Mouse (Mus musculus) layer of hippocampus, adult 9-11 months (tissue): ENCODE results near the gene Cep78.

Source experiments
- DNase-seq: peaks from one replicate; pipeline ENCODE4 v3.0.0; 2022

The Cep78 gene

GRCm38 (mm10) chr19:15964533-15964932, 20.3 kb downstream of the Cep78 start:
- no peak for DNase-seq

- no peak for DNase-seq
These were observed 21.6 kb downstream of the Cep78 start for GRCm38 (mm10) chr19:15963011-15963695.

- DNase-seq = no peak
These were observed 22.5 kb downstream of the Cep78 start for GRCm38 (mm10) chr19:15962313-15962712.

GRCm38 (mm10) chr19:15950225-15950624, 34.6 kb downstream of the Cep78 start:
- DNase-seq = no peak

- DNase-seq = no peak
These were observed 35.9 kb downstream of the Cep78 start for GRCm38 (mm10) chr19:15948867-15949266.

- no peak for DNase-seq
These were observed 36.4 kb downstream of the Cep78 start for GRCm38 (mm10) chr19:15948426-15948825.

GRCm38 (mm10) chr19:15947237-15947636, 37.6 kb downstream of the Cep78 start, which contains the start of gene Psat1:
Gene Psat1 (minus strand): TSS chr19:15947337.
- no peak for DNase-seq

GRCm38 (mm10) chr19:15946663-15947062, 38.1 kb downstream of the Cep78 start:
- DNase-seq = no peak

GRCm38 (mm10) chr19:15943117-15943423, 41.7 kb downstream of the Cep78 start:
- DNase-seq = no peak

- no peak for DNase-seq
These were observed 42.2 kb downstream of the Cep78 start for GRCm38 (mm10) chr19:15942421-15943116.

GRCm38 (mm10) chr19:15941399-15941798, 43.4 kb downstream of the Cep78 start:
- DNase-seq = no peak

- peak; percentile 69 for DNase-seq
These were observed 59.1 kb downstream of the Cep78 start for GRCm38 (mm10) chr19:15925719-15926045.

- peak; percentile 92 for DNase-seq
These were observed 59.7 kb downstream of the Cep78 start for GRCm38 (mm10) chr19:15924866-15925718.

GRCm38 (mm10) chr19:15924181-15924865, 60.5 kb downstream of the Cep78 start:
- DNase-seq = peak; percentile 88

GRCm38 (mm10) chr19:15923426-15923825, 61.4 kb downstream of the Cep78 start:
- DNase-seq = peak; percentile 18

GRCm38 (mm10) chr19:15919336-15919735, 65.5 kb downstream of the Cep78 start:
- no peak for DNase-seq

GRCm38 (mm10) chr19:15918111-15918510, 66.7 kb downstream of the Cep78 start:
- DNase-seq = no peak

GRCm38 (mm10) chr19:15913249-15913997, 71.4 kb downstream of the Cep78 start:
- DNase-seq = no peak

GRCm38 (mm10) chr19:15911441-15911840, 73.3 kb downstream of the Cep78 start:
- DNase-seq = no peak

- DNase-seq = no peak
These were observed 73.8 kb downstream of the Cep78 start for GRCm38 (mm10) chr19:15910987-15911386.

- DNase-seq = no peak
These were observed 74.3 kb downstream of the Cep78 start for GRCm38 (mm10) chr19:15910488-15910887.

GRCm38 (mm10) chr19:15908016-15908415, 76.8 kb downstream of the Cep78 start:
- no peak for DNase-seq
